Comparison of ENCODE assay signal across 9 mouse cellular contexts in the genomic region with DNA sequence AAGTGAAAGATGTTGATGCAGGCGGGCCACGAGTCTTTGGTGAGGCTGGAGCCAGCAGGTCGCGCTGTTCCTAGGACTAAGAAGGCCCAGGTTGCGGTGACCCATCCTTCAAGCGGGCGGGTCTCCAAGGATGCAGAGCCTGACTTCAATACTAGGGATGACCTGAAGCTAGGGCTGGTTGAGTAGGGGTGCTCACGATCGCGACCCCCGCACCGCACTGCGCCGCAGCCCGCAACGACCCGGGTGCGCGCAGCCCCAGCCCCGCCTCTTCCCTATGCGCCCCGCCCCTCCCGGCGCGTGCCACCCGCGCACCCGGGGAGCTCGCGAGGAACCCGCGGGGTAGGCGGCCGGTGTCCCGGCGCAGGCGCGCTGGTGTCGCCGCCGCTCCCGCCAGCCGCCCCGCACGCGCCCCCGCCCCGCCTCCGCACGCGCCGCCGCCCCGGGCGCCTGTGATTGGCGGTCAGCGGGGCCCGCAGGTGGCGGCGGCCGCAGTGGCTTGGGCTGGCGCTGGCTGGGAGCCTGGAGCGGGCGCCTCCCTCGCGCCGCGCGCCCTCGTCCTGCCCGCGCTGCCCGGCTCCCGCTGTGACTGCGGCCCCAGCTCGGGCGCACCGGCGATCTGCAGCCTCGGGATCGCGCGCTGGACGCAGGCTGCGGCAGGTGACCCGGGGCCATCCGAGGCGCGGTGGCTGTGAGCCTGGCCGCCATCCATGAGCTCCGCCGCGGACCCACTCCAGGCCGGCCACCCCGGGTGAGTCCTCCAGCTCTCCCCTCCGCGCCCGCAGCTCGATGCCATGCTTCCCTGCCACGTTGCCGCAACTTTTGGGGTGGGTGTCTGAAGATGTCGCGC. TPM values are rescaled to one million over a fixed set of nuclear protein-coding genes. Genes with fewer than 3 reads are reported as not detected.
DNase-seq lines count a peak whose midpoint lies in the region; ATAC-seq lines count a peak whose summit lies in the region.
"Had no signal": no experiment of that assay in that cellular context is flagged by ENCODE, and none has a peak within 500 bp of the region (broad histone marks: within the 10 kb centered on the region; RNA-seq: fewer than 3 reads in every experiment).

No protein-coding gene starts in this region.

- H3K36me3 ChIP-seq in intestine, embryonic 16.5 days (ENCODE audit: control insufficient read depth, insufficient read depth, low read length): no peaks in the 10 kb centered on the region

- peak overlapping the region; percentile 97 for H3K4me2 ChIP-seq in intestine, embryonic 16.5 days (ENCODE audit: low read depth, low read length)

- 2% methylated on average over 62 of the region's 103 CpGs for WGBS in intestine, embryonic 16.5 days

- H3K4me1 ChIP-seq in intestine, embryonic 16.5 days (ENCODE audit: control insufficient read depth, insufficient read depth, low read length): peaks cover 8% of the 10 kb centered on the region

- ATAC-seq in granulocyte monocyte progenitor cell, adult 5-6 weeks (replicated peaks; ENCODE audit: poor library complexity, severe bottlenecking): peak; percentile 20; the same call in 1 of the 2 replicates
- ATAC-seq in intestine, embryonic 16.5 days: peak; percentile 78

- H3K9ac ChIP-seq in intestine, embryonic 16.5 days (ENCODE audit: low read depth, low read length): peak overlapping the region; percentile 62

- peak overlapping the region; percentile 56 for H3K4me3 ChIP-seq in intestine, embryonic 16.5 days (ENCODE audit: low read length)
- H3K4me3 ChIP-seq: myocyte had no signal

- H3K9me3 ChIP-seq in intestine, embryonic 16.5 days (ENCODE audit: control insufficient read depth, low read length): peaks cover 3% of the 10 kb centered on the region; the same call in 1 of the 2 replicates

- peaks cover 40% of the 10 kb centered on the region for H3K27me3 ChIP-seq in intestine, embryonic 16.5 days (replicated peaks; ENCODE audit: control insufficient read depth, insufficient read depth, low read length)

- H3K27ac ChIP-seq in intestine, embryonic 16.5 days (ENCODE audit: low read length): no peak overlapping the region

- intact Hi-C loops in left cerebral cortex, postnatal 10 days (cut with DNase I): loop anchor here (1.0 to 2.0 kb wide), 2 partner anchors 16 to 73 kb away; no protein-coding TSS in a partner anchor

- DNase-seq in adrenal gland, adult 8-10 months: peak; percentile 34
- DNase-seq in embryo, embryonic 10.5 days (ENCODE audit: low spot score): peak; percentile 56
- DNase-seq in left cerebral cortex, postnatal 10 days (ENCODE audit: extremely low spot score in 1 of 2, low spot score in 2 of 2): peak; percentile 63 to 84
- peak; percentile 51 for DNase-seq in lung, postnatal 36 days
- DNase-seq in right cerebral cortex, postnatal 25 days: peak; percentile 89
- DNase-seq in thymus, postnatal 10 days (ENCODE audit: low spot score in 2 of 2): no peak

RNA-seq across cellular contexts. Expression of gene Myrip, which starts 2.4 kb away (rescaled TPM):
- total RNA-seq in adrenal gland, adult 8-10 months (2022): 10 to 100 TPM in 1 of 4 experiments, 1 to 10 TPM in 3; 5.5 to 10.8 (median 7.0) TPM
- not detected in 2 replicates for total RNA-seq in granulocyte monocyte progenitor cell, adult 5-6 weeks (2014; fragmentation: Nextera tagmentation)
- total RNA-seq in granulocyte monocyte progenitor cell, adult 5-6 weeks (2017): 0.46 TPM in 1 of 2 replicates, not detected in the other
- 0.87 and 0.94 TPM in 2 replicates for polyA plus RNA-seq in intestine, embryonic 16.5 days (2015; fragmentation: Nextera tagmentation; extraction: Ambion mirVana)
- total RNA-seq in left cerebral cortex, postnatal 10 days (2021): 10 to 100 TPM; 63.5 to 70.6 TPM

Comparison
In these comparisons a context has a peak if more than half of its experiments do, and no peak if none do; other contexts are left out.
1. DNase-seq: peak in adrenal gland, adult 8-10 months (single experiment), embryo, embryonic 10.5 days (single experiment), left cerebral cortex, postnatal 10 days (2 of 2), lung, postnatal 36 days (single experiment) and right cerebral cortex, postnatal 25 days (single experiment); none in thymus, postnatal 10 days (0 of 2).
2. RNA of gene Myrip, which starts 2.4 kb away (total RNA-seq): 63.5 to 70.6 TPM in left cerebral cortex, postnatal 10 days; 5.5 to 10.8 TPM in adrenal gland, adult 8-10 months and 0.46 TPM in granulocyte monocyte progenitor cell, adult 5-6 weeks; every median in the first group is over 4 times any median in the second.